Mouse (Mus musculus) frontal cortex, adult (tissue): ENCODE data around the gene Thsd7b.
"Not testable (repeated sequence)": the region's sequence is repeated elsewhere in the genome, so short reads cannot be mapped to it uniquely, and the experiment has no call there.

Experiments used
- ATAC-seq: cut with Nextera tagmentation; 2 replicates; pipeline ENCODE4 v1.9.2; 2017; ENCODE audit warnings: mild to moderate bottlenecking, moderate library complexity, mixed read lengths; ENCODE audit not compliant: low TSS enrichment

The Thsd7b gene

DNA sequence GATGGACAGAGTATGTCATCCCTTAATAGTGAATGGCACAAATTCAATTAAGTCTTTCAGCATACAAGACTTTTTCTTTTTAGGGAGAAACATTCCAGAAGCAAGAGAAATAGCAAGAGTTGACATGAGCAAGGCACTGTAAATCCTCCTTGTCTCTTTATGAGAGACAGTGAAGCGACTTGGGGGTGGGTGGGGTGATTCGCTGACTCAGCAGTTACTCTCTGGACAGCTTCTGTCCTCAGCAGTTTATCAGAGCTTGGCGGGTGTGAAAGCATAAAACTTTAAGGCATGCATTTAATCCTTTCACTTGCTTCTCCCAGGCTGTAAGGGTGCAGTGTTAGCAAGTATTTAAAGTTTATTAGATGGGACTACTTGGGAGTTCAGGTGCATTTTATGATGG lies 812.1 kb downstream of the Thsd7b start:
- no peak for ATAC-seq

GRCm38 (mm10) chr1:130085910-130086309 lies 812.8 kb downstream of the Thsd7b start:
- ATAC-seq = no peak

DNA sequence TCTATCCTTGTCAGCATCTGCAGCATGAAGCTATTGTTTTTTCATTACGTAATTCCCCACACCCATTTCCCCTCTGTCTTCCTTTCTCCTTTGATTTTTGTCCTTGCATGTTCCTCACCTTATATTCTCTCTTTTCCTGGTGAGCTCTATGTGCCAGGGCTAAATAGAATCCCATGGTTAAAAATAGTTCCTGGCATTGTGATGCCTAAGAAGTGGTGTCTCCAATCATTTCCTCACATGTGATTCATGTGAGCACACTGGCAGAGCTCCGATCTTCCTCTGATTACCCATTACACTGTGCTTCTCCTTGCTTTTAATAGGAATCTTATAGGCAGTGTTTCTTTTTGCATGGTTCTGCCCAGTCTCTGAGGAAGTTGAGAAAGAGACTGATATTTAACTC lies 826.1 kb downstream of the Thsd7b start:
- ATAC-seq = peak; percentile 80

DNA sequence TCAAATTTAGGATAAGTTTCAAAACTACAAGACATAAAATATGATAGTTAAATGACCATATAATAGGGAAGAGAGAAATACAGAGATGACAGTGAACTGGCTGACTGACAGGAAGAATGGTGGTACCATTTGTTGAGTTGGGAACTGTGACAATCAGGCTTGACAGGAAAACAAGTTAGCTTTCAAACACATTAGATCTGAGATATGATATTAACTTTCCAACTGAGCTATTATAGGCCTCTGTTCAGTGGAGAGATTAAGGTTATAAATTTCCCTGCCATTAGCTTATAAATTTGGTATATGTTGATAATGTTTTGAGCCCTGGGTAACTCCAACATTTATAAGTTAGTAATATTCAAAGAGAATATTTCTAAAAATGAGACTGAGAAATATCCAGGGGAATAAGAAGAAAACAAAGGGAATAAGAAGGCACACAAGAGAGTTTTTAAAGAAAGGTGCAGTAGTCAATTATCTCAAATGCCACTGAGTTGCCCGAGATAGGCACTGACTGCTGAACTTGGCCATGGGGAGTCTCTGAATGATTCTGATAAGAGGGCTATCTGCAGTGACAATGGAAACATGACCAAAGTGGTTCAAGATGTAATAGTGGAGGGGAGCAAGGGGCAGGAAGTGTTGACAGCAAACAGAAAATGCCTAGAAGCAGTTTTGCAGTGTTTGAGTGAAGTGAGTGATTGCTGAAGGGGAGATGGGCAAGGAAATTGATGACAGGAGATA lies 839.6 kb downstream of the Thsd7b start:
- no peak for ATAC-seq

GRCm38 (mm10) chr1:130113549-130113948 lies 840.4 kb downstream of the Thsd7b start:
- ATAC-seq = no peak

DNA sequence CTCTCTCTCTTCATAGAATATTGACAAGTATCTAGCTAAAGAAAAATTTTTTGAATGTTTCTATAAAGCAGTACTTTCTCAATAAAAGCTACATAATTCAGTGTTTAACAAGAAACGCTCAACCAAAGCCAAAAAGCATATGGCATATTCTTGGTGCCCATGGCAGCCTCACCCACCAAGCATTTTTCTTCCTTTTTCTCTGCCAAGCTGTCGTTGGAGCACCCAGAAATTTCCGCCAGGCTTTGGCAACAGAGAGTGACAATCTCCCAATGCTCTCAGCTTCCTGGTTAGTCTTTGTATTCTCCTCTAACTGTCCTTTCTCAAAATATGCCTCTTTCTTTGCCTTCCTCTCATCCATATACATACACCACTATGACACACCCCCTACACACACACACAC lies 857.8 kb downstream of the Thsd7b start:
- peak; percentile 73 for ATAC-seq

DNA sequence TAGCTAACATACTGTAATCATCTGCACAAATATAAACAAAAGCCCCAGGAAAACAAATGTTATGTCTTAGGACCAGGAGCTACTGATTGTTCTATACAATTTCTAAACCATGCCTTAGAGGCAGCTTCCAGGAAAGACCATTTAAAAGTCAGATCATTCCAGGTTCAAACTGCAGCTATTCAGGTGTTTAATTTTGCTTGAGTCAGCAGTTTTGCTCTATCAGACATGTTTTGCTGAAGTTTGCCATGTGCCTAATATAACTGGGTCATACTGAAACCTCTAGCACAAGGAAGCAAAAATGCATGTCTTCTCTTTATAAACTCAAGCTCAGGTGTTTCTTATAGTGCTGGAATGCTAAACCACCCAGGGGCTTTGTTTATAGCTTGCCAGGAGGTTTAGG lies 893.1 kb downstream of the Thsd7b start:
- no peak for ATAC-seq

GRCm38 (mm10) chr1:130167260-130167659 lies 894.2 kb downstream of the Thsd7b start:
- ATAC-seq = no peak

DNA sequence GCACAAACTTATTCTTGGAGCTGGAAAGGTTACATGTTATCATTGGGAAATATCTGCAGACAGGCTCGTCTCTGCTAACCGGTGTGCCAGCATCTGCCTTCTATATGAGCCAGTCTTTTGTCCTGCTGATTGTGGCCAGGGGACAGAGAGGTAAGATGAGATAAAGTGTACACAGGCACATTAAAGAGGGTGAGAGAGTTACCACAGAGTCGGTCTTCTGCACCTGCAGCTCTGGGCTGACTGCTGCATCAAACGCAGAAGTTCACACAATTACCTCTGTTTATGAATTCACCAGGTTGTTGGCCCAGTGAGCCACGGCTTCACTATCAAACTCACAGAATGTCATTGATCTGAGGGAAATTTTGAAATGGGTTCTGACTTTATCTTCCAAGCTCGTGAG lies 896.8 kb downstream of the Thsd7b start:
- ATAC-seq = no peak

DNA sequence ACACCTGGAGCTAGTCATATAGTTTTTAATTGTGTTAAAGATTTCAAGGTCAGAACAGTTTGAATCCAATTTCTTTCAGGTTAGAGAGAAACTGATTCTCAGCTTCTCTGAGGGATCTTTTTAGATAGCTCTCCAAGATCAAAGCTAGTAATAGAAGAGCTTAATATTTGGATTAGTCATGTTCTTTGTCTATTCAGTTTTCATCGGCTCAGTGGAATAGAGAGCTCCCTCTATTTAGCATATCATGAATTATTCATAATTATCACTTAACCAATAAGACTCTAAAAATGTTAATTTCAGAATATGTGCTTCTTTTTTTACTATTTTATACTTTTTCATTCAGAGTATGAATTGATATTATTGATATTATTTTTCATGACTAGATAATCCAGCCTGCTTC lies 897.2 kb downstream of the Thsd7b start:
- ATAC-seq = no peak

- not testable (repeated sequence) for ATAC-seq
These were observed 913.7 kb downstream of the Thsd7b start for GRCm38 (mm10) chr1:130186836-130187235.

GRCm38 (mm10) chr1:130192190-130193028 lies 919.3 kb downstream of the Thsd7b start:
- ATAC-seq = peak; percentile 85

- no peak for ATAC-seq
These were observed 944.3 kb downstream of the Thsd7b start for GRCm38 (mm10) chr1:130217404-130217803.

- no peak for ATAC-seq
These were observed 949.8 kb downstream of the Thsd7b start for GRCm38 (mm10) chr1:130222904-130223303.

- no peak for ATAC-seq
These were observed 972.5 kb downstream of the Thsd7b start for GRCm38 (mm10) chr1:130245563-130245962.

DNA sequence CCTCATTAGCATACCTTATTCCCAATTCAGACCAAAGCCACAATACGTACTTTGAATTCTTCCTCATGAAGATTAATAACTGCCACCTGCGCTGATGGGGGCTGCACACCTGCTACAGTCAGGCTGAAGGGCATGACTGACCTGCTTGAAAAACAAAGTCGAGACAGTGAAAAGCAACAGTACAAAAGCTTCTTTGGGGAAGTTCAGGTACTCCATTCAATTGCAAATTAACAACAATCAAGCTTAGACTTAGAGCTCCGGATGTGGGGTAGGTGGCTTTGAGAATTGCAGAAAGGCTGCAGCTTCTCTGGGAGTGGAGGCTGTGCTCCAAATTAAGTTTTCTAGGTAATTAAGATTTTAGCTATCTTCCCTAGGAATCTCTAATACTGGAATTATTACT lies 973.2 kb downstream of the Thsd7b start:
- ATAC-seq = not testable (repeated sequence)

DNA sequence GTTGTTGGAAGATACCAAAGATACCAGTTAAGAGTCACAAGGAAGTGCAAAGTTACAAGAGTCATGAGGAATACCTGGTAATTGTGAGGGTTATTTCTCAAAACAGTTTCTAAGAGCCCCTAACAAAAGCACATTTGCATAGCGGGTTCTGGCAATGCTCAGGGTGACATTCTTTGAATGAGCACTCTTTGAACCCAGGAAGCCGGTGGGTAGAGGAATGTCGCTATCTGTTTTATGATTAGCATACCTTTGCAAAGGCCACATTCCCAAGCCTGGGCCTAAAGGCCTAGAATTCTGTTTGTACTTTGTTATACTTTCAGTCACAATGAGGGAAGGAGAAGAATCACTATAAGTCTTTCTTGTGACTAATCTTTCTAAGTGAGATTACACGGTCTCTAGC lies 973.8 kb downstream of the Thsd7b start:
- not testable (repeated sequence) for ATAC-seq

DNA sequence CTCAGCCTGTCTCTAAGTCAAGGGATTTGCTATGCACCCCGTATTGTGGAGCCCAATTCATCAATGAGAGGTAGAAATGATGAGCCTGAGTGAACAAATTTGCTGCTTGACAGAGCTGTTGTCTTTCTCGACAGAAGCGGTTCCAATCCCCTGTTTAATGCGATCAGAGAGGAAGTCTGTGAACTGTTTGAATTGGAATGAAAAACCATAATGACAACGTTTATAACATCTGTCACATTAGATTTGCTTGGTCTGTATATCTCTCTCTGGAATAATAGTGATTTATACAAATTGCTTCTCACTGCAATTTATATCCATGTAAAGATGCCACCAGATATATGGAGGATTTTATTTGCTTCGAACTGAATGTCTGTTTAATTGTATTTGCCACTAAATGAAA lies 988.9 kb downstream of the Thsd7b start:
- no peak for ATAC-seq
